Mouse (Mus musculus) liver, postnatal 0 days (tissue): ENCODE data around the gene Senp1.

Source experiments
- CTCF ChIP-seq: sonication (generic); IDR thresholded peaks from 2 replicates; pipeline ENCODE4 v1.5.1; 2016; ENCODE audit warnings: antibody characterized with exemption, low read depth
- EP300 ChIP-seq: IDR thresholded peaks from 2 replicates; pipeline ENCODE4 v1.6.1; 2016; ENCODE audit warnings: antibody characterized with exemption, low read depth, mild to moderate bottlenecking

DNA sequence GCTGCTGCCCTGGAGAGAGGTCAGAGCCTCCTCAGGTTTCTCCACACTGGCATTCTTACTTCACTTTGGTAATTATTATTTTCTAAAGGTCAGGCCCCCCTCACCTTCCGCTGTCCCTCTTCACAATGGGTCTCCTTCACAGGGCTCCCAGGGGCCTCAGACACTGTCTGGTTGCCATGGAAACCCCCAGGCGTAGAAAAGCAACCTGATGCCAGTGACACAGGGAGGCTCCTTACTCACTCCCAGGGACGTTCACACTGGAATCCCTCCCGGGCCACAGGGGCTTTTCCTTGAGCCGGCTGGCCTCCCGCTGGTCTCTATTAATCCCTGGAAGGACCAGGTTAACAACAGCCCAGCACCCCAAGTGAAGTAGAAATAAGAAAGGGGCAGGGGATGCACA, 103.4 kb downstream of the Senp1 start:
- TF ChIP-seq EP300: no peak
- no peak for TF ChIP-seq CTCF
